21 mouse cellular contexts compared by ENCODE assay signal in the genomic region with DNA sequence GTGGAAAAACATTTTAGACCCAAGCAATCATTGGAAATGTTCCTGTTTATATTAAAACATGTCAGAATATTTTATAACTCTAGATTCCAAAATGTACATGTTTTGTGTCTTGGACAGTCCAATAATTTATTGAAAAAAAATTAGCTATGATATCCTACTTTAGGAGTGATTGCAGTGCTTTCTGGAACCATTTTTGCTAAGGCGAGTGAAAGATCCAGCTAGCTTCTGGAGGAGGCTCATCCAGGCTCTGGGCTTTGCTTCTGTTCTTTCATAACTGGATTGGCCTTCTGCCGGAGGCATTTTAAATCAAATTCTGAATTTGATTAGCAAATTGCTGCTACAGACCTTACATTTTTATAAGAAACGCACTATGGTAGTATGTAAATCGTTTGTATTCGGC.
A peak's percentile ranks its signal among the peaks of the same experiment; 100 is the strongest.
DNase-seq lines count a peak whose midpoint lies in the region; ATAC-seq and TF ChIP-seq lines count a peak whose summit lies in the region.
"Had no signal": no experiment of that assay in that cellular context is flagged by ENCODE, and none has a peak within 500 bp of the region (broad histone marks: within the 10 kb centered on the region; RNA-seq: fewer than 3 reads in every experiment).

No protein-coding gene starts in this region.

- H3K27ac ChIP-seq in left cerebral cortex, adult 2 months, result peak overlapping the region; percentile 21; the same call in 1 of the 2 replicates
- H3K27ac ChIP-seq: heart, embryonic 13.5 days; hindbrain, embryonic 12.5 days had no signal

- no peak for TF ChIP-seq CTCF in left cerebral cortex, adult 2 months (IDR thresholded peaks at IDR 0.05)

- peak; percentile 80 for ATAC-seq in frontal cortex, adult (ENCODE audit: low TSS enrichment)
- ATAC-seq: hindbrain, embryonic 16.5 days; inflammation-experienced regulatory T-cells, adult 6 months had no signal

- intact Hi-C loops in left cerebral cortex, adult 2 months (cut with DNase I), result no loop called here
- intact Hi-C loops in left cerebral cortex, postnatal 36 days (cut with DNase I), result no loop called here

- H3K4me3 ChIP-seq in left cerebral cortex, adult 2 months, result no peak overlapping the region
- H3K4me3 ChIP-seq: embryonic facial prominence, embryonic 12.5 days; heart, embryonic 13.5 days; hindbrain, embryonic 12.5 days had no signal

- DNase-seq in frontal cortex, postnatal 25 days (ENCODE audit: low spot score in 2 of 2), result no peak
- DNase-seq in left cerebral cortex, adult 2 months (ENCODE audit: extremely low spot score in 1 of 2, low spot score in 2 of 2), result no peak
- DNase-seq in left cerebral cortex, postnatal 36 days (ENCODE audit: low spot score in 2 of 2), result no peak
- DNase-seq in right cerebral cortex, adult 18-20 months, result peak; percentile 30
- DNase-seq in right cerebral cortex, postnatal 25 days, result no peak
- DNase-seq in urinary bladder, postnatal 25 days (ENCODE audit: low spot score), result no peak
- DNase-seq: adrenal gland, adult 8-10 months; adrenal gland, postnatal 36 days; cerebellum, adult 11 months; cerebellum, adult 8-10 months; cerebellum, postnatal 14 days; embryo, embryonic 11 days; gastrocnemius, postnatal 36 days; heart, adult 11 months; heart, postnatal 4 days had no signal
